9 mouse cellular contexts compared by ENCODE assay signal in the genomic region with DNA sequence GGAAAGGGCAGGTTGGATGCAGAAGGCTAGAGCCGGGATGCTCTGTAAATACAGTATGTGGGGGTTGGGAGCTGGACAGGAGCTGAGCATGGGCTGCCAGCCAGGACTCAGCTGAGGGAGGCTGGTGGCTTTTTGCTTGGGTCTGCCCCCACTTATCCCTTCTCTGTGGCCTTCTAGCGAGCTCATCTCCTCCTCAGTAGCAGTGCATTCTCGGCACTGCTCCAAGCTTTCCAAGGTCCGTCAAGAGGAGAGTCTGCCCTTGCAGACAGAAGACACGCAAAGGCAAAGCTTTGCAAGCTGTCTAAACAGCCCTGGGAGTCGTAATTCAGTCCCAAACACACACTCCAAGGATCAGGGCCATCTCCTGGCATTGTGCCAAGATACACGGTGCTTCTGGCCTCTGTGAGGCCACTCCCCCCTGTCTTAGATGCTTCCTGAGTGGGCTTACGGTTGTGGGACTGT. TPM values are rescaled to one million over a fixed set of nuclear protein-coding genes. Genes with fewer than 3 reads are reported as not detected.
A peak's percentile ranks its signal among the peaks of the same experiment; 100 is the strongest.
DNase-seq lines count a peak whose midpoint lies in the region; ATAC-seq lines count a peak whose summit lies in the region.
"Had no signal": no experiment of that assay in that cellular context is flagged by ENCODE, and none has a peak within 500 bp of the region (broad histone marks: within the 10 kb centered on the region; RNA-seq: fewer than 3 reads in every experiment).

No protein-coding gene starts in this region.

- H3K9me3 ChIP-seq in neural tube, embryonic 15.5 days (replicated peaks) = no peaks in the 10 kb centered on the region
- H3K9me3 ChIP-seq: midbrain, embryonic 12.5 days; stomach, embryonic 15.5 days had no signal

- H3K27ac ChIP-seq in neural tube, embryonic 15.5 days (replicated peaks) = no peak overlapping the region
- H3K27ac ChIP-seq: midbrain, embryonic 12.5 days; stomach, embryonic 15.5 days had no signal

- H3K4me3 ChIP-seq in neural tube, embryonic 15.5 days (replicated peaks) = no peak overlapping the region
- H3K4me3 ChIP-seq: midbrain, embryonic 12.5 days; stomach, embryonic 15.5 days had no signal

- ATAC-seq in neural tube, embryonic 15.5 days (ENCODE audit: low FRiP score) = peak; percentile 35; the same call in 1 of the 2 replicates

- peaks cover 13% of the 10 kb centered on the region for H3K4me1 ChIP-seq in neural tube, embryonic 15.5 days

- intact Hi-C loops in gastrocnemius, postnatal 14 days (cut with DNase I; ENCODE audit: low total_unique reads) = no loop called here

- H3K4me2 ChIP-seq in neural tube, embryonic 15.5 days = no peak overlapping the region
- H3K4me2 ChIP-seq: midbrain, embryonic 12.5 days; stomach, embryonic 15.5 days had no signal

- no peaks in the 10 kb centered on the region for H3K27me3 ChIP-seq in neural tube, embryonic 15.5 days (replicated peaks)
- H3K27me3 ChIP-seq: midbrain, embryonic 12.5 days; stomach, embryonic 15.5 days had no signal

- no peaks in the 10 kb centered on the region for H3K36me3 ChIP-seq in neural tube, embryonic 15.5 days
- H3K36me3 ChIP-seq: midbrain, embryonic 12.5 days; stomach, embryonic 15.5 days had no signal

- peak; percentile 35 for DNase-seq in kidney, postnatal 10 days
- no peak for DNase-seq in kidney, adult 18-20 months
- DNase-seq in adrenal gland, postnatal 25 days = peak; percentile 73
- DNase-seq in embryo, embryonic 10.5 days (ENCODE audit: low spot score) = peak; percentile 47
- no peak for DNase-seq in gastrocnemius, postnatal 14 days
- DNase-seq in urinary bladder, postnatal 14 days (ENCODE audit: low spot score) = no peak

- WGBS in neural tube, embryonic 15.5 days = 24% methylated on average over 8 of the region's 8 CpGs

- no peak overlapping the region for H3K9ac ChIP-seq in neural tube, embryonic 15.5 days (replicated peaks)
- H3K9ac ChIP-seq: midbrain, embryonic 12.5 days; stomach, embryonic 15.5 days had no signal

RNA-seq across cellular contexts. Expression of gene Smim23, which starts 33.0 kb away (rescaled TPM):
- not detected in 2 replicates for total RNA-seq in adrenal gland, postnatal 25 days (2021)
- not detected in 2 replicates for polyA plus RNA-seq in neural tube, embryonic 15.5 days (2015; fragmentation: Nextera tagmentation; extraction: Ambion mirVana)
- not detected for total RNA-seq in gastrocnemius, postnatal 14 days (2021)
- polyA plus RNA-seq: midbrain, embryonic 12.5 days; stomach, embryonic 15.5 days had no signal

Comparison
In these comparisons a context has a peak if more than half of its experiments do, and no peak if none do; other contexts are left out.
1. DNase-seq: peak in kidney, postnatal 10 days (single experiment), adrenal gland, postnatal 25 days (single experiment) and embryo, embryonic 10.5 days (single experiment); none in kidney, adult 18-20 months (single experiment), gastrocnemius, postnatal 14 days (single experiment) and urinary bladder, postnatal 14 days (single experiment).